Mouse (Mus musculus): ENCODE data around the gene 1810010H24Rik. TPM values are rescaled to one million over a fixed set of nuclear protein-coding genes. Genes with fewer than 3 reads are reported as not detected.

The 1810010H24Rik gene
- 14.3 and 18.4 TPM in 2 replicates for polyA plus RNA-seq (2012; rRNA removed)

GRCm38 (mm10) chr11:107025411-107026321 lies at the start of gene 1810010H24Rik:
Gene 1810010H24Rik (plus strand): TSS chr11:107025681.

GRCm38 (mm10) chr11:106999151-106999948 lies 26.1 kb upstream of the 1810010H24Rik start, which contains the start of gene Kpna2:
Gene Kpna2 (minus strand): TSS chr11:106999541.

Other genes with a start within 250 kb of the 1810010H24Rik start
- gene Polg2, start 246.1 kb upstream of the 1810010H24Rik start, polyA plus RNA-seq (2012; rRNA removed), result 5.0 and 5.3 TPM in 2 replicates
- 189 and 193 TPM in 2 replicates for gene Ddx5, start 236.5 kb upstream of the 1810010H24Rik start, polyA plus RNA-seq (2012; rRNA removed)
- 10.2 and 10.5 TPM in 2 replicates for gene Cep95, start 236.4 kb upstream of the 1810010H24Rik start, polyA plus RNA-seq (2012; rRNA removed)
- 5.7 and 7.0 TPM in 2 replicates for gene Smurf2, start 105.0 kb upstream of the 1810010H24Rik start, polyA plus RNA-seq (2012; rRNA removed)
- 81.7 and 88.0 TPM in 2 replicates for gene Kpna2, start 26.1 kb upstream of the 1810010H24Rik start, polyA plus RNA-seq (2012; rRNA removed)
- 7.5 and 9.9 TPM in 2 replicates for gene Bptf, start 106.4 kb downstream of the 1810010H24Rik start, polyA plus RNA-seq (2012; rRNA removed)
- gene Nol11, start 163.7 kb downstream of the 1810010H24Rik start, polyA plus RNA-seq (2012; rRNA removed), result 7.2 and 7.8 TPM in 2 replicates

Data from liver, embryonic 18 days (tissue).